Mouse (Mus musculus) adrenal gland (tissue): Measurements from ENCODE around the gene Arsk.

ENCODE experiments used
- intact Hi-C: fragments of 180-260 bp; cut with DNase I; formaldehyde crosslinking; loops from one replicate; pipeline ENCODE4 v1.15.1; 2025

Gene Arsk

GRCm38 (mm10) chr13:76042455-76042854 is 56.0 kb downstream of the Arsk start:
- intact Hi-C loops, result no loop called here

GRCm38 (mm10) chr13:76024588-76024987 is 73.9 kb downstream of the Arsk start:
- intact Hi-C loops, result no loop called here

GRCm38 (mm10) chr13:76021782-76022181 is 76.7 kb downstream of the Arsk start:
- intact Hi-C loops, result no loop called here

- intact Hi-C loops, result loop anchor here (5.0 kb wide), 1 partner anchor 78 kb away; the partner anchor contains the start of genes Arsk and Ttc37
These were observed 79.5 kb downstream of the Arsk start for GRCm38 (mm10) chr13:76018844-76019400.

- intact Hi-C loops, result loop anchor here (5.0 kb wide), 1 partner anchor 79 kb away; the partner anchor contains the start of genes Arsk and Ttc37
These were observed 80.3 kb downstream of the Arsk start, which contains the start of gene Rfesd for GRCm38 (mm10) chr13:76017974-76018843. TSS of gene Rfesd (minus strand) at chr13:76018719.

- intact Hi-C loops, result loop anchor here (5.0 kb wide), 1 partner anchor 80 kb away; the partner anchor contains the start of genes Arsk and Ttc37
These were observed 81.0 kb downstream of the Arsk start for GRCm38 (mm10) chr13:76017465-76017864.

- intact Hi-C loops, result no loop called here
These were observed 83.9 kb downstream of the Arsk start for GRCm38 (mm10) chr13:76014511-76014910.
